Mouse (Mus musculus) heart, adult 2 months (tissue): ENCODE results near the gene Gba.

Source experiments
- CTCF ChIP-seq: fragments of 200-600 bp; IDR thresholded peaks from 2 replicates; pipeline ENCODE4 v1.8.1; 2022; ENCODE audit warnings: antibody characterized with exemption, mild to moderate bottlenecking, moderate library complexity
- EP300 ChIP-seq: fragments of 200-500 bp; IDR thresholded peaks from 2 replicates; pipeline ENCODE4 v1.6.1; 2011; ENCODE audit warnings: low read depth, low read length, control low read depth; ENCODE audit not compliant: insufficient read depth
- POLR2A ChIP-seq: fragments of 200-500 bp; IDR thresholded peaks from 2 replicates; pipeline ENCODE4 v1.6.1; 2011; ENCODE audit warnings: mild to moderate bottlenecking, low read depth, low read length, control low read depth; ENCODE audit not compliant: insufficient read depth

GRCm38 (mm10) chr3:89228180-89228549 is 25.4 kb downstream of the Gba start:
- TF ChIP-seq POLR2A: peak; percentile 63; the same call in 1 of the 2 replicates
- TF ChIP-seq CTCF: peak; percentile 98
- no peak for TF ChIP-seq EP300
